Mouse (Mus musculus): ENCODE measurements at regions not wholly inside any gene's neighbourhood (a gene's known extent, or its start where the extent isn't known, plus 50 kb on each side); places are given as distances from the start of the nearest gene placed in this dataset.
A peak's percentile ranks its signal among the peaks of the same experiment; 100 is the strongest.

GRCm38 (mm10) chr5:128536393-128536792, 64.3 kb upstream of the Fzd10 start:
- no peak for DNase-seq (ENCODE audit: low read depth in 3 of 3, low spot score in 3 of 3)
- Histone ChIP-seq H3K4me1 (replicated peaks; ENCODE audit: control insufficient read depth in 2 of 2, insufficient read depth in 2 of 2, low read length in 1 of 2) (no peaks in the 10 kb centered on the region), H3K27ac (no peak overlapping the region), H3K36me3 (replicated peaks; ENCODE audit: control insufficient read depth, insufficient read depth, low read depth) (no peaks in the 10 kb centered on the region), H3K4me2 (ENCODE audit: low read depth) (no peak overlapping the region), H3K27me3 (ENCODE audit: control insufficient read depth, insufficient read depth, low read length) (no peaks in the 10 kb centered on the region), H3K9ac (replicated peaks) (no peak overlapping the region), H3K9me3 (ENCODE audit: control insufficient read depth, low read length) (no peaks in the 10 kb centered on the region), H3K4me3 (ENCODE audit: insufficient read depth in 1 of 2, low read depth in 2 of 2, low read length in 2 of 2) (no peak overlapping the region)
- ATAC-seq (ENCODE audit: insufficient read depth): no peak
- WGBS (ENCODE audit: insufficient replicate concordance): 52% methylated on average over 8 of the region's 8 CpGs
- TF ChIP-seq EP300 (IDR thresholded peaks at IDR 0.05; ENCODE audit: low read depth): no peak
- TF ChIP-seq CTCF (IDR thresholded peaks at IDR 0.05; ENCODE audit: low read depth): no peak

- no peak for TF ChIP-seq EP300 (IDR thresholded peaks at IDR 0.05; ENCODE audit: low read depth)
- TF ChIP-seq CTCF (IDR thresholded peaks at IDR 0.05; ENCODE audit: low read depth): no peak
- Histone ChIP-seq H3K9me3 (ENCODE audit: control insufficient read depth, low read length) (no peaks in the 10 kb centered on the region), H3K9ac (replicated peaks) (no peak overlapping the region), H3K4me2 (ENCODE audit: low read depth) (no peak overlapping the region), H3K4me3 (ENCODE audit: insufficient read depth in 1 of 2, low read depth in 2 of 2, low read length in 2 of 2) (no peak overlapping the region), H3K36me3 (replicated peaks; ENCODE audit: control insufficient read depth, insufficient read depth, low read depth) (no peaks in the 10 kb centered on the region), H3K27me3 (ENCODE audit: control insufficient read depth, insufficient read depth, low read length) (no peaks in the 10 kb centered on the region), H3K27ac (no peak overlapping the region), H3K4me1 (replicated peaks; ENCODE audit: control insufficient read depth in 2 of 2, insufficient read depth in 2 of 2, low read length in 1 of 2) (no peaks in the 10 kb centered on the region)
- 28% methylated on average over 8 of the region's 9 CpGs for WGBS (ENCODE audit: insufficient replicate concordance)
- DNase-seq (ENCODE audit: low read depth in 3 of 3, low spot score in 3 of 3) (no peak), ATAC-seq (ENCODE audit: insufficient read depth) (no peak)
Measured at GRCm38 (mm10) chr5:128527241-128527640, 73.4 kb upstream of the Fzd10 start.

DNA sequence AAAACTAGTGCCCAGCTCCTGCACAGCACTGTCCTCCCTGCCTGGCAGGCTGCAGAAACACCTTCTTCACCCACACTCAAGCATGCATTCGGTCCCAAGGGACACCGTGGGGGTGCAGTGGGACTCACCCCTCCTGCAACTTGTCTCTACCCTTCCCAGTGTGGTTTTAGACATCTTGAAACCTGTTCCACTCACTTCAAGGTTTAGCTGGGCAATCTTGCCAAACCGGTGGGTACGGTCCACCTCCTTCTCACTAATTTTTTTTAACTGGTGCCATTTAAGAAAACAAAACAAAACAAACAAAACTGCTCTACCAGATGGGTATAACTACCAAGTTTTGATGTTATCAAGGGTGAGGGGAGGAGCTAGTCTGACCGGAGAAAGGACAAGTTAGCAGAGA, 74.2 kb upstream of the Fzd10 start:
- WGBS (ENCODE audit: insufficient replicate concordance): 63% methylated on average over 5 of the region's 5 CpGs
- Histone ChIP-seq H3K4me2 (ENCODE audit: low read depth) (no peak overlapping the region), H3K9me3 (ENCODE audit: control insufficient read depth, low read length) (no peaks in the 10 kb centered on the region), H3K9ac (replicated peaks) (no peak overlapping the region), H3K27me3 (ENCODE audit: control insufficient read depth, insufficient read depth, low read length) (no peaks in the 10 kb centered on the region), H3K27ac (no peak overlapping the region), H3K36me3 (replicated peaks; ENCODE audit: control insufficient read depth, insufficient read depth, low read depth) (no peaks in the 10 kb centered on the region), H3K4me3 (ENCODE audit: insufficient read depth in 1 of 2, low read depth in 2 of 2, low read length in 2 of 2) (no peak overlapping the region), H3K4me1 (replicated peaks; ENCODE audit: control insufficient read depth in 2 of 2, insufficient read depth in 2 of 2, low read length in 1 of 2) (no peaks in the 10 kb centered on the region)
- no peak for DNase-seq (ENCODE audit: low read depth in 3 of 3, low spot score in 3 of 3)
- no peak for ATAC-seq (ENCODE audit: insufficient read depth)
- no peak for TF ChIP-seq CTCF (IDR thresholded peaks at IDR 0.05; ENCODE audit: low read depth)
- TF ChIP-seq EP300 (IDR thresholded peaks at IDR 0.05; ENCODE audit: low read depth): no peak

- DNase-seq (ENCODE audit: low read depth in 3 of 3, low spot score in 3 of 3) (no peak), ATAC-seq (ENCODE audit: insufficient read depth) (no peak)
- no peaks in the 10 kb centered on the region for H3K36me3 ChIP-seq (replicated peaks; ENCODE audit: control insufficient read depth, insufficient read depth, low read depth)
- H3K4me3 ChIP-seq (ENCODE audit: insufficient read depth in 1 of 2, low read depth in 2 of 2, low read length in 2 of 2): no peak overlapping the region
- H3K27me3 ChIP-seq (ENCODE audit: control insufficient read depth, insufficient read depth, low read length): no peaks in the 10 kb centered on the region
- no peaks in the 10 kb centered on the region for H3K9me3 ChIP-seq (ENCODE audit: control insufficient read depth, low read length)
- no peak for TF ChIP-seq CTCF (IDR thresholded peaks at IDR 0.05; ENCODE audit: low read depth)
- no peak for TF ChIP-seq EP300 (IDR thresholded peaks at IDR 0.05; ENCODE audit: low read depth)
- no peaks in the 10 kb centered on the region for H3K4me1 ChIP-seq (replicated peaks; ENCODE audit: control insufficient read depth in 2 of 2, insufficient read depth in 2 of 2, low read length in 1 of 2)
- H3K9ac ChIP-seq (replicated peaks): no peak overlapping the region
- 22% methylated on average over 26 of the region's 26 CpGs for WGBS (ENCODE audit: insufficient replicate concordance)
- no peak overlapping the region for H3K4me2 ChIP-seq (ENCODE audit: low read depth)
- no peak overlapping the region for H3K27ac ChIP-seq
Measured at GRCm38 (mm10) chr5:128524377-128525280, 76.0 kb upstream of the Fzd10 start.

- no peak overlapping the region for H3K9ac ChIP-seq (replicated peaks)
- DNase-seq (ENCODE audit: low read depth in 3 of 3, low spot score in 3 of 3) (no peak), ATAC-seq (ENCODE audit: insufficient read depth) (no peak)
- WGBS (ENCODE audit: insufficient replicate concordance): 35% methylated on average over 5 of the region's 5 CpGs
- TF ChIP-seq EP300 (IDR thresholded peaks at IDR 0.05; ENCODE audit: low read depth): no peak
- peak; percentile 69 for TF ChIP-seq CTCF (IDR thresholded peaks at IDR 0.05; ENCODE audit: low read depth)
- H3K27me3 ChIP-seq (ENCODE audit: control insufficient read depth, insufficient read depth, low read length): no peaks in the 10 kb centered on the region
- H3K4me1 ChIP-seq (replicated peaks; ENCODE audit: control insufficient read depth in 2 of 2, insufficient read depth in 2 of 2, low read length in 1 of 2): no peaks in the 10 kb centered on the region
- no peak overlapping the region for H3K4me2 ChIP-seq (ENCODE audit: low read depth)
- H3K27ac ChIP-seq: no peak overlapping the region
- no peak overlapping the region for H3K4me3 ChIP-seq (ENCODE audit: insufficient read depth in 1 of 2, low read depth in 2 of 2, low read length in 2 of 2)
- H3K9me3 ChIP-seq (ENCODE audit: control insufficient read depth, low read length): no peaks in the 10 kb centered on the region
- no peaks in the 10 kb centered on the region for H3K36me3 ChIP-seq (replicated peaks; ENCODE audit: control insufficient read depth, insufficient read depth, low read depth)
Measured at GRCm38 (mm10) chr5:128522667-128523066, 78.0 kb upstream of the Fzd10 start.

All from liver, embryonic 14.5 days (tissue).